Mouse (Mus musculus): ENCODE data around the gene Tiam2.

- TF ChIP-seq CTCF (IDR thresholded peaks at IDR 0.05; ENCODE audit: low read depth) = no peak
- no peak for TF ChIP-seq EP300 (optimal IDR thresholded peaks at IDR 0.05)
These were observed 23.6 kb downstream of the Tiam2 start for GRCm38 (mm10) chr17:3349939-3350338.

All from stomach, postnatal 0 days (tissue).